Mouse (Mus musculus): ENCODE data around the gene Pde4dip. TPM values are rescaled to one million over a fixed set of nuclear protein-coding genes. Genes with fewer than 3 reads are reported as not detected.
A peak's percentile ranks its signal among the peaks of the same experiment; 100 is the strongest.

The Pde4dip gene
- polyA plus RNA-seq, 1 experiment from 2014 or later = 82.1 TPM

GRCm38 (mm10) chr3:97701198-97701597 is 187.3 kb downstream of the Pde4dip start:
- Histone ChIP-seq H3K4me3 (replicated peaks; ENCODE audit: low read length) (no peak overlapping the region), H3K4me2 (ENCODE audit: low read length) (no peak overlapping the region), H3K9ac (replicated peaks; ENCODE audit: low read depth, low read length) (no peak overlapping the region), H3K9me3 (ENCODE audit: control insufficient read depth, low read length) (no peaks in the 10 kb centered on the region), H3K36me3 (ENCODE audit: control insufficient read depth, insufficient read depth) (peaks cover 2% of the 10 kb centered on the region; the same call in 1 of the 2 replicates), H3K27ac (ENCODE audit: low read length) (no peak overlapping the region), H3K4me1 (replicated peaks; ENCODE audit: control insufficient read depth, insufficient read depth, low read length) (no peaks in the 10 kb centered on the region), H3K27me3 (replicated peaks; ENCODE audit: control insufficient read depth, insufficient read depth, low read length) (no peaks in the 10 kb centered on the region)
- WGBS = 75% methylated on average over 3 of the region's 3 CpGs
- ATAC-seq = no peak

DNA sequence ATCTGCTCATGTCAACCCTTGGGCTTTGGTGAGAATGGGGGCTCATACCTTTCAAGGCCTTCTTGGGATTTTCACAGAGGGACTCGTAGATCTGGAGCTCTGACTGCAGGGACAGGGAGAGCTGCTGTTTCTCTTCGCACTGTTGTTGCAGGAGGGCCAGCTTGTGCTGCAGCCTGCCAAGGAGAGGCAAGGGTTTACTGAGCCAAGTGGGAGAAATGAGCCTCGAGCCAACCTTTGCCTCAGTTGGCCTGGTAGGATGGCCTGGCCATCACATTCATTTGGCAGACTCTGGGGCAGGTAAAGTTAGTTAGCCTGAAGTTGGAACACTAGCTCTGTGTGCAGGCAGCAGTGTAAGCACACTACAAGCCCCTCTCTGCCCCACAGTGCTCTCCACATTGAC is 189.4 kb downstream of the Pde4dip start:
- Histone ChIP-seq H3K27me3 (replicated peaks; ENCODE audit: control insufficient read depth, insufficient read depth, low read length) (no peaks in the 10 kb centered on the region), H3K4me1 (replicated peaks; ENCODE audit: control insufficient read depth, insufficient read depth, low read length) (no peaks in the 10 kb centered on the region), H3K9ac (replicated peaks; ENCODE audit: low read depth, low read length) (no peak overlapping the region), H3K4me3 (replicated peaks; ENCODE audit: low read length) (no peak overlapping the region), H3K36me3 (ENCODE audit: control insufficient read depth, insufficient read depth) (peaks cover 2% of the 10 kb centered on the region; the same call in 1 of the 2 replicates), H3K4me2 (ENCODE audit: low read length) (no peak overlapping the region), H3K27ac (ENCODE audit: low read length) (no peak overlapping the region), H3K9me3 (ENCODE audit: control insufficient read depth, low read length) (no peaks in the 10 kb centered on the region)
- WGBS = 59% methylated on average over 3 of the region's 3 CpGs
- ATAC-seq = no peak

DNA sequence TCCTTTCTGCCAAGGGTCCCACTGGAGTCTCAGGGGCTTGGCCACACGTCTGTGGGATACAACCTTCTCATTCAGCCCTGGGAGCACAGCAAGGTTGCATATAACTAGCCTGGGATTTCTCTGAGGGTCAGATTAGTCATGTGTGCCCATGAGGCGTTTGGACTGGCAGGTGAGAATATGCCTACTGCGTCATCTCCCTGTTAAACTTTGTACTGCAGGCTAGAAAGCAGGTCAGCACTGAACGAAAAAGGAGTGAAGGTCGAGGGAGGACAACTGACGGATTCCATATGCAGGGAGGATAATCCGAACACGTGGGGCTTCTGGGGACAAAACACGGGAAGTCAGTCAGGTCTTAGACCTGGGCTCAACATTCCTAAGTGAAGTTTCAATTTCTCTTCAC is 191.2 kb downstream of the Pde4dip start:
- no peak overlapping the region for H3K9ac ChIP-seq (replicated peaks; ENCODE audit: low read depth, low read length)
- ATAC-seq = no peak
- H3K27me3 ChIP-seq (replicated peaks; ENCODE audit: control insufficient read depth, insufficient read depth, low read length) = no peaks in the 10 kb centered on the region
- no peaks in the 10 kb centered on the region for H3K4me1 ChIP-seq (replicated peaks; ENCODE audit: control insufficient read depth, insufficient read depth, low read length)
- H3K9me3 ChIP-seq (ENCODE audit: control insufficient read depth, low read length) = no peaks in the 10 kb centered on the region
- 80% methylated on average over 9 of the region's 9 CpGs for WGBS
- H3K4me2 ChIP-seq (ENCODE audit: low read length) = no peak overlapping the region
- peaks cover 2% of the 10 kb centered on the region for H3K36me3 ChIP-seq (ENCODE audit: control insufficient read depth, insufficient read depth)
- H3K27ac ChIP-seq (ENCODE audit: low read length) = no peak overlapping the region
- no peak overlapping the region for H3K4me3 ChIP-seq (replicated peaks; ENCODE audit: low read length)

DNA sequence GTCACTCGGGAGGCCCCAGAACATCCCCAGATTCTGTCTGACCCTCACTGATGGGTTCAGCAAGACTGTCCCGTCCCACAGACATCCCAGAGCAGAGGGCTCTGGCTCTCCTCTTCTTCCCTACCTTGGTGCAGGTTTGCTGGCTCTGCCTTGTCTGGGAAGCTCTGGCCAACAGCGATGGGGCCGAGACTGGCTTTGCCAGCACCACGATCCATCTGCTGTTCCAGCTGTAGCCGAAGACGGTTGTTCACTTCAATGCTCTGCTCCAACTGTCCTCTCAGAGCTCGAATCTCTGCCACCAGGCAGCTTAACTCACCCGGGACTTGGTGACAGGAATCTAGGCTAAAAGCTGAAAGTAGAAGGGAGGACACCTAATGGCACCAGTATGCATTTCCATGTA is 191.6 kb downstream of the Pde4dip start:
- Histone ChIP-seq H3K4me2 (ENCODE audit: low read length) (no peak overlapping the region), H3K9ac (replicated peaks; ENCODE audit: low read depth, low read length) (no peak overlapping the region), H3K4me1 (replicated peaks; ENCODE audit: control insufficient read depth, insufficient read depth, low read length) (peaks cover under 1% of the 10 kb centered on the region), H3K36me3 (ENCODE audit: control insufficient read depth, insufficient read depth) (peaks cover 2% of the 10 kb centered on the region), H3K4me3 (replicated peaks; ENCODE audit: low read length) (no peak overlapping the region), H3K9me3 (ENCODE audit: control insufficient read depth, low read length) (no peaks in the 10 kb centered on the region), H3K27ac (ENCODE audit: low read length) (no peak overlapping the region), H3K27me3 (replicated peaks; ENCODE audit: control insufficient read depth, insufficient read depth, low read length) (no peaks in the 10 kb centered on the region)
- ATAC-seq = no peak
- 86% methylated on average over 9 of the region's 9 CpGs for WGBS

DNA sequence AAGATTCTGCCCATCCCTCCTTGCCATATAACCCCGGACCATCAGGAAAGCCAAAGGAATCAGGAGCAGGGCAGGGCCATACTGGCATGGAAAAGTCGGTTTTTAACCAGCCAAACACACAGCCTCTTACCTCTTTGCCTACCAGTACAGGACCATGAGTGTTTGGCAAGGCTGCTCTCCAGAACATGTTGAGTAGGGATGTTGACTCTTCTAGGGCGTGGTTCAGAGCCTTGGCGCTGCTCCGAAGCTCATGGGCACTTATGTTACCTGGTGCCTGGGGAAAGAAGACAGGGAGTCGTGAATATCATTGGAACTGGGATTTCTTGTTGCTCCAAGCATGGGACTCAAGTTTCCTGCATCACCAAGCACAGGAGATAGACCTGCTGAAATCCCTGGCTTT is 194.7 kb downstream of the Pde4dip start:
- Histone ChIP-seq H3K9ac (replicated peaks; ENCODE audit: low read depth, low read length) (no peak overlapping the region), H3K4me1 (replicated peaks; ENCODE audit: control insufficient read depth, insufficient read depth, low read length) (peaks cover 5% of the 10 kb centered on the region), H3K4me2 (ENCODE audit: low read length) (no peak overlapping the region), H3K27me3 (replicated peaks; ENCODE audit: control insufficient read depth, insufficient read depth, low read length) (no peaks in the 10 kb centered on the region), H3K4me3 (replicated peaks; ENCODE audit: low read length) (no peak overlapping the region), H3K27ac (ENCODE audit: low read length) (no peak overlapping the region), H3K36me3 (ENCODE audit: control insufficient read depth, insufficient read depth) (peaks cover 2% of the 10 kb centered on the region), H3K9me3 (ENCODE audit: control insufficient read depth, low read length) (no peaks in the 10 kb centered on the region)
- 89% methylated on average over 6 of the region's 6 CpGs for WGBS
- ATAC-seq = no peak

GRCm38 (mm10) chr3:97691443-97692017 is 197.0 kb downstream of the Pde4dip start:
- Histone ChIP-seq H3K4me3 (replicated peaks; ENCODE audit: low read length) (no peak overlapping the region), H3K4me1 (replicated peaks; ENCODE audit: control insufficient read depth, insufficient read depth, low read length) (peaks cover 5% of the 10 kb centered on the region), H3K27ac (ENCODE audit: low read length) (no peak overlapping the region), H3K27me3 (replicated peaks; ENCODE audit: control insufficient read depth, insufficient read depth, low read length) (no peaks in the 10 kb centered on the region), H3K36me3 (ENCODE audit: control insufficient read depth, insufficient read depth) (no peaks in the 10 kb centered on the region; the same call in none of the 2 replicates), H3K4me2 (ENCODE audit: low read length) (no peak overlapping the region), H3K9ac (replicated peaks; ENCODE audit: low read depth, low read length) (no peak overlapping the region), H3K9me3 (ENCODE audit: control insufficient read depth, low read length) (no peaks in the 10 kb centered on the region)
- 41% methylated on average over 12 of the region's 12 CpGs for WGBS
- ATAC-seq = peak; percentile 49

- WGBS = 72% methylated on average over 7 of the region's 7 CpGs
- H3K27ac ChIP-seq (ENCODE audit: low read length) = no peak overlapping the region
- no peaks in the 10 kb centered on the region for H3K27me3 ChIP-seq (replicated peaks; ENCODE audit: control insufficient read depth, insufficient read depth, low read length)
- no peak for ATAC-seq
- H3K4me3 ChIP-seq (replicated peaks; ENCODE audit: low read length) = no peak overlapping the region
- no peaks in the 10 kb centered on the region; the same call in none of the 2 replicates for H3K36me3 ChIP-seq (ENCODE audit: control insufficient read depth, insufficient read depth)
- no peak overlapping the region for H3K9ac ChIP-seq (replicated peaks; ENCODE audit: low read depth, low read length)
- H3K4me1 ChIP-seq (replicated peaks; ENCODE audit: control insufficient read depth, insufficient read depth, low read length) = peaks cover 5% of the 10 kb centered on the region
- H3K9me3 ChIP-seq (ENCODE audit: control insufficient read depth, low read length) = no peaks in the 10 kb centered on the region
- no peak overlapping the region for H3K4me2 ChIP-seq (ENCODE audit: low read length)
Observed at GRCm38 (mm10) chr3:97690590-97690989, 197.9 kb downstream of the Pde4dip start.

DNA sequence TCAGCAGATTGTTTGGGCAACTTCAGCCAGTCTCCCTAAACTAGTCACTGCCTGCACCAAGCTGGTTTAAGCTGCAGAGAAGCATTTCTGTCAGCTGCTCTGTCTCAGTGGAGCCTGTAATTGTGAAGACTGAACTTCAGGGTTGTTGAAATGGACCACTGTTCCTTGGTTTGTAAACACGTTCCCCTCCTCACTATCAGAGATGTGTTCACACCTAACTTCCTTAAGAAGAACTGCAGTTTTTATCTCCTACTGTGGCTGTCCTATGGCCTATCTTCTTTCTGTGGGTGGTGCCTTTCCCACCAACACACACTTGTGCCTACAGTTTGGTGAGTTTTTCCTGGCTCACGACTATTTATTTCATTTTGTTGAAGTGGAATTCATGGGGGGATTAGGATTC is 199.2 kb downstream of the Pde4dip start:
- WGBS = 89% methylated on average over 2 of the region's 2 CpGs
- Histone ChIP-seq H3K27me3 (replicated peaks; ENCODE audit: control insufficient read depth, insufficient read depth, low read length) (peaks cover 4% of the 10 kb centered on the region; the same call in 1 of the 2 replicates), H3K36me3 (ENCODE audit: control insufficient read depth, insufficient read depth) (no peaks in the 10 kb centered on the region; the same call in none of the 2 replicates), H3K27ac (ENCODE audit: low read length) (no peak overlapping the region), H3K4me3 (replicated peaks; ENCODE audit: low read length) (no peak overlapping the region), H3K4me1 (replicated peaks; ENCODE audit: control insufficient read depth, insufficient read depth, low read length) (peaks cover 5% of the 10 kb centered on the region), H3K9ac (replicated peaks; ENCODE audit: low read depth, low read length) (no peak overlapping the region), H3K4me2 (ENCODE audit: low read length) (no peak overlapping the region), H3K9me3 (ENCODE audit: control insufficient read depth, low read length) (no peaks in the 10 kb centered on the region)
- no peak for ATAC-seq

DNA sequence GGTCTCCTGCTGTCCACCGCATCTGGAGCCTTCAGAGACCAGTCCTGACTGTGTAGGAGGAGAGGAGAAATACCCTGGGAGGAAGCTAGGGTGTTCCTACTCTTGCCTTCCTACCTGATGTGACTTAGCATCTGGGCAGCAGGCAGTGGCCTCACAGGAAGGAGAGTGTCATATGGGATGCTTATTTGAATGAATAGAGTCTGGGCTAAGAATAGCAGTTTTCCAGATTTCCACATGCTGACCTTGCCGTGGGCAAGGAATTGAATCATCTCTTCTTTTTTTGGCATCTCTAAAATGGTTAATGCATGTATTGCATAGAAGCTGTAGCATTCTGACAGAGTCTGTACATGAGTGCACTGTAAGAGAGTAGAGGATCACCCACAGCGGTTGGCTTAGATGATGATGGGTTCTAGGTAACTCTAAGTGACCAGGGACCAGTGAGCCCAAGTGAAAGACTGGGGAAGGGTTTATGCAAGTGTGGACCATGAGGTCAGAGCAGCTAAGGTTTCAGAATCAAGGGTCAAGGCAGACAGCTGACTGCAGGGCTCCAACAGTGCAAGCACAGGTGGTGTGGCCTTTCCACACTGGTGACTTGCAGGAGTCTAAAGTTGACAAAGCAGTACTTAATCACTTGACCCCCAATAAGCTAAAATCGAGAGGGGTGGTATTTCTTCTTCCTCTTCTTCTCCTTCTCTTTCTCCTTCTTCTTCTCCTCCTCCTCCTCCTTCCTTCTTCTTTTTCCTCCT is 202.0 kb downstream of the Pde4dip start:
- no peak overlapping the region for H3K4me3 ChIP-seq (replicated peaks; ENCODE audit: low read length)
- ATAC-seq = no peak
- 82% methylated on average over 4 of the region's 4 CpGs for WGBS

More for the DNA sequence above, 202.0 kb downstream of the Pde4dip start:
- Histone ChIP-seq H3K4me1 (replicated peaks; ENCODE audit: control insufficient read depth, insufficient read depth, low read length) (peaks cover 5% of the 10 kb centered on the region), H3K9me3 (ENCODE audit: control insufficient read depth, low read length) (no peaks in the 10 kb centered on the region), H3K27me3 (replicated peaks; ENCODE audit: control insufficient read depth, insufficient read depth, low read length) (peaks cover 6% of the 10 kb centered on the region), H3K9ac (replicated peaks; ENCODE audit: low read depth, low read length) (no peak overlapping the region), H3K4me2 (ENCODE audit: low read length) (no peak overlapping the region), H3K36me3 (ENCODE audit: control insufficient read depth, insufficient read depth) (no peaks in the 10 kb centered on the region; the same call in 1 of the 2 replicates), H3K27ac (ENCODE audit: low read length) (no peak overlapping the region)

Data from forebrain, embryonic 16.5 days (tissue).